Mouse (Mus musculus) gastrocnemius, postnatal 14 days (tissue): Measurements from ENCODE around the gene Eipr1. TPM values are rescaled to one million over a fixed set of nuclear protein-coding genes. Genes with fewer than 3 reads are reported as not detected.
A peak's percentile ranks its signal among the peaks of the same experiment; 100 is the strongest.
"Not testable (repeated sequence)": the region's sequence is repeated elsewhere in the genome, so short reads cannot be mapped to it uniquely, and the experiment has no call there.

Experiments used
- DNase-seq: peaks from one replicate; pipeline ENCODE4 v3.0.0; 2021; ENCODE audit warnings: mixed read lengths
- intact Hi-C: fragments of 180-260 bp; cut with DNase I; formaldehyde crosslinking; loops from one replicate; pipeline ENCODE4 v1.15.1; 2025; ENCODE audit warnings: low total_unique reads
- long read RNA-seq, 2 experiments: library from polyadenylated mRNA; stranded (forward); transcript quantifications; one replicate each; pipeline ENCODE4 v2.0.0; 2021
- total RNA-seq, 2 experiments: library from RNA; stranded (reverse); gene quantifications; 2 replicates each; pipeline ENCODE4 v1.2.3; 2021

Eipr1 gene
- total RNA-seq: 1 to 10 TPM; 6.4 to 7.0 TPM
- long read RNA-seq, experiment 1, full-length matches to known transcripts: 10 of 11 reads
- long read RNA-seq, experiment 1, partial matches to known transcripts: 0 of 11 reads
- long read RNA-seq, experiment 1, other reads (novel, unspliced or antisense): 1 of 11 reads
- long read RNA-seq, experiment 2, full-length matches to known transcripts: 7 of 9 reads
- long read RNA-seq, experiment 2, partial matches to known transcripts: 1 of 9 reads
- long read RNA-seq, experiment 2, other reads (novel, unspliced or antisense): 1 of 9 reads

DNA sequence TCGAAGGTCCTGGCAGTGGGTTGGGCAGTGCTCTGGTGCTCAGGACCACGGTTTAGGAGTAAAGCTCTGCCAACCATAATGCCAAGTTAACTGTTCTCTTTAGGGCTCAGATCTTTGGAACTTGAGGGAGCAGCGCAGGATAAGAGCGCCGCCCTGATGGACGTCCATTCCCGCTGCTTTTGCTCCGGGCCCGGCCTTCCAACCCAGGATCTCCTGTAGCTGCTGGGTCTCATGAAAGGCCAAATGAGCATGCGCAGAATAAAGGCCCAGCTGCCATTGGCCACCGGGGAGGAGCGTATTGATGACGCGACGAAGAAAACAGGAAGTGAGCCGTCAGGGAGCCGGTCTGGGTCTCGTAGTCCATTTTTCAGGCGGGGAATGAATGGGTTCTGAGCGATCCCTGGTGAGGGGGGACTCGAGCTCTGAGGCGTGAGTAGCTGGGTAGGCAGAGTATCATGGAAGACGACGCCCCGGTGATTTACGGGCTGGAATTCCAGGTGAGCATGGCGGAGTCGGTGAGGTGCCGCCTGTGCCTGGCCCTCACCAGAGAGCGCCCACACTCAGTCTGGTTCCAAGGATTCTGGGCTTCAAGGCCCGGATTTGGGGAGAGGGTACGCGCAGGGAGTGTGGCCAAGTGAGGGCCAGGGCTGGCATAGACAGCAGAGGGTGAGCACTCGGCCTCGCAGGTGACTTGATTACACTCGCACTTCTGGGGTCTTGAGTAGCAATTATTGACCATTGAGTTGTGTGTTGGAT lies at the start of gene Eipr1:
Gene Eipr1, plus strand, starts transcription at position 296 of the 756 bp plus-strand sequence.
- peak; percentile 87 for DNase-seq
- intact Hi-C loops: no loop called here

DNA sequence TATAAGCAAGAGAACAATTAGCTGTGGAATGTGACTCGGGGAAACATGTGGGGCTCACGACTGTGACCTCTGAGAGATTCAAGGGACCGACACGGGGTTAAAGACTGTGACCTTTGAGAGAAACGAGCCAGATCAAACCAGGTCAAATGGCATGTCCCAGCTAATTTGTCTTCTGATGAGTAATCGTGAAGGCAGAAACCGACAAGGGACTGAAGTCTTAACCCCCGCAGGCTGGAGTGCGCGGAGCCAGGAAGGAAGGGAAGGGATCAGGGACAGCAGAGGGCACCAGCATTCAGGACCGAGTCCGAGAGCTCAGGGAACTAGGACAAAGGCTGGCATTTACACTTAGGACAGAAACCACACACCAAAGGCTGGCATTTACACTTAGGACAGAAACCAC lies 47.2 kb upstream of the Eipr1 start:
- DNase-seq: no peak
- intact Hi-C loops: no loop called here

DNA sequence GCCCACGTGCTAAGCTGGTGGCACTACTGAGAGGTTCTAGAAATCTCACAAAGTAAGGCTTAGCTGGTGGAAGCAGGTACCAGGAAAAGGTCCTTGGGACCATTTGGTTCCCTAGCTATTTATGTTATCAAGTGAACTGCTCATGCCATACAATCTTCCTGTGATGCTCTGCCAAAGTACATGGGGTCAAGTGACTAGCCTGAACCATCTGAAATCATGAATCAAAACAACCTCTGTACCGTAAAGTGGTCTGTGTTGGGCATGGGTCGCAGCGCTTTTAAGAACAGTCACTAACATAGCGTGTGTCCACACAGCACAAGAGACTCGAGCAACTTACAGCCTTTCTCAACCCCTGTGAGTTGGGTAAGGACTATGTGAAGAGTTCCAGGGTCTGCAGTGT lies 46.4 kb upstream of the Eipr1 start:
- DNase-seq: no peak
- intact Hi-C loops: no loop called here

DNA sequence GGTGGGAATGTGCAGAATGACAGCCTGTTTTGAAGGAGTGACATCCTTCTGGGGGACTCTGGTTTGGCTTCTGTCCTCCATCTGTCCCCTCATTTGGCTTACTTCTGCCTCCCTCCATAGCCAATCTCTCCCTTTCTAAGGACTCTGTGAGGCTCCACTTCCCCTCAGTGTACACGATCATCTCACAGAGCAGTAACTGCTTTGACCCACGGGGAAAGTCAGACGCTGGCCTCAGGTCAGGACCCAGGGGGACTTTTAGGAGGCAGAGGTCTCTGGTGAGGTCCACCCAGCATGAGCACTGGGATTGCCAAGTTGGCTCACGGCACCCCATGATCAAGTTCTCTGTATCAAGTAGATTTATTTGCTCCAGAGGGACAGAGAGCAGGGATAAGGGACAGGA lies 43.4 kb upstream of the Eipr1 start:
- no peak for DNase-seq
- intact Hi-C loops: no loop called here

DNA sequence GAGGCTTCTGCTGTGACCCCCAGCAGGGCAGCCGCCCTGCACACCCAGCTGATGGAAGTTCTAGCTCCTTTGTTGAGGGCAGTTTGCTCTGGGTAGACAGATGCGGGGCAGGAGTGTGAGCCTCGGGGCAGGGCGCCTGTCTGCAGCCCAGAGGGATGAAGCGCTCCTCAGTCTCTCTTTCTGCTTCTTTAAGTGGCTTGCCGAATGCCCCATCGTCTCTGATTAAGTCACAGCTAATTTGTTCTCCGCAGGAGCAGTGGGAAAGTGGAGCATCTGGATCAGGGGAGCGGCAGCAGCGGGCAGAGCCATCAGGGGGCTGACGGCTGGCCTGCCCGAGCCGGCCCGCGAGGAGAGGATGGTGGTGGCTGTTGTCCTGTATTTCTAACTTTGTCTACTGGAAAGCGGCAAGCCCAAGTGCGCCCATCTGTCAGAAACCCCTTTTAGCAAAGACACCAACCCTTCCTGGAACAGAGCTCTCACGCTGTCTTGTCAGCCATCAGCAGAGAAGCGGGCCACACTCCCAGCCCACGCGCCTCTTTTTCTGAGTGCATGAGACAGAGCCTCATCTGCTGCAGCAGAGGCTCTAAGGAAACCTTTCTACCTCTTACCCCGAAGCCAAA lies 40.9 kb upstream of the Eipr1 start:
- intact Hi-C loops: no loop called here
- DNase-seq: no peak

DNA sequence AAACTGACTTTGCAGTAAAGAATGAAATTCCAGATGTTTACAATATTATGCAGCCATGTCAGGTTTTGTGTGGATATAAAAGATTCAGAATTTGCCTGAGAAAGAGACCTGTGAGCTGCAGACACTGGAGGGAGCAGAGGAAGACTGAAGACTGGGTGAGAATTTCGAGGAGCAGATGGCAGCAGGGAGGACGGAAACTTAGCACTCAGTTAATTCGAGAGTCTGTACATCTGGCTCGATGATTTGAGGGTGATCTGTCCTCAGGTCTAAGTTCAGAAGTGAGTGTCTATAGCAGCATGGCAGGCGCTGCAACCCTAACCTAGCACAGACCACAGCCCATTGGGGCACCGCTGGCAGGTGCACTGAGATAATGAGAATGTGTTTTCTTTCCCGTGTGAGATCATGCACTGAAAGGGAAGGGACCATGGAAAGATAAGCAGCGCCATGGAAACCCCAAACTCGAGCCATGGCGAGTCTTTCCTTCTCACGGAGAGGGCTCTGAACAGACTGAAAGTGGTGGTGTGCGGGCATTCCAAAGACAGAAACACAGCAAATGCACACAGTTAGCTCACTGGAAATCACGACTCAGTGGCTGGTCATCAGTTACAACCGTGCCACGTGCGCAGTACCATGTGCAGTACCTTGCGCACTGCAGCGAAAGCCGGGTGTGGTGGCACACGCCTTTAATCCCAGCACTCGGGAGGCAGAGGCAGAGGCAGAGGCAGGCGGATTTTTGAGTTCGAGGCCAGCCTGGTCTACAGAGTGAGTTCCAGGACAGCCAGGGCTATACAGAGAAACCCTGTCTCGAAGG lies 36.6 kb upstream of the Eipr1 start:
- intact Hi-C loops: no loop called here
- no peak for DNase-seq

DNA sequence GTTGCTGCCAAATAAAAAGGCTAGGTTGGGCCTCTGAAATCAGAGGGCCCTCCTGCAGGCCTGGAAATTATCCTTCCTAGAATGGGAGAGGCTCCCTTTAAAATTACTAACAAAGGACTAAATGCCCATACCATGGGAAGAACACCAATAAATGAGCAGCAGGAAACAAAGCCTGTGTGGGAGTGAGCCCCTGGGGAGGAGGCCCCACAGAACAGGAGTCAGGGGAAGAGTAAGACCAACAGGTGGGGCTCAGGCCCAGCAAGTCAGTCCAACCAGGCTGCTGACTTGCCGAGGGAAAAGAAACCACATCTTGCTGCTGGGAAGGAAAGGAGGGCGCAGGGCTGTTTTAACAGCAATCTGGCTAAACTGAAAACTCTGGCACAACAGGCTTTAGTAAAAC lies 34.5 kb upstream of the Eipr1 start:
- intact Hi-C loops: no loop called here

DNA sequence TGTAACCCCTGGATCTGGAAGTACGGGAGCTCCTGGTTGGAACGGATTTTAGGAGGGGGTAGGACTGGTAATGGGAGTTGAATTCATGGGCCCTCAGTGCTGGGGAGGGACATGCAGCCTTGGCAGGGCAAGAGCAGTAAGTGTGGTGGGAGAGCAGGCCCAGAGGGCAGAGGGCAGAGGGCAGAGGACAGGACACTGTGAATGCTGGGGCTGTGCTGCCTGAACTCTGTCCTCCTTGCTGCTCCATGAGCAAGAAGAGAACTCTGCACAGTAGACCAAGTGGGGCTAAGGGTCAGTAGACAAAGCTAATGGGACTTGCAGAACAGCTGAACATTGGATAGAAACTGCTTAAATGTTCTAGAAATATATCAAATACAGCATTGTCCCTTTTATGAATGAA lies 33.5 kb upstream of the Eipr1 start:
- intact Hi-C loops: no loop called here
- DNase-seq: no peak

More for the DNA sequence above, 34.5 kb upstream of the Eipr1 start:
- DNase-seq: no peak

DNA sequence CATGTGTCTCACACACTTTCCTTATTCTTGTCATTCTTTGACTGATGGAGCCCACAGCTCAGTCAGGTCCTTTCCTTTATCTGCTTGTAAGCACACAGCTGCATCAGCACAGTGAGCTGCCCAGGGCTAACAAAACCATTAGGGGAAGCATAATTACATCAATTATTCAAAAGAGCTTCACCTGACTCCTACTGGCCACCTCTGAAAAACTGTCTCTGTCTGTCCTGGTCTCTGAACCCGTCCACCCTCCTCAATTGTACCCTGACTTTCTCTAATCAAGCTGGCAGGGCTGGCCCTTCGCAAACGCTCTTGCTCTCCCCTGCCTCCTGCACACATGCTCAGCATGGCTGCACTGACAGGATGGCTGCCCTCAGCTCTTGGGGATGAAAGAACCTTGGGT lies 27.2 kb upstream of the Eipr1 start:
- DNase-seq: no peak
- intact Hi-C loops: no loop called here

DNA sequence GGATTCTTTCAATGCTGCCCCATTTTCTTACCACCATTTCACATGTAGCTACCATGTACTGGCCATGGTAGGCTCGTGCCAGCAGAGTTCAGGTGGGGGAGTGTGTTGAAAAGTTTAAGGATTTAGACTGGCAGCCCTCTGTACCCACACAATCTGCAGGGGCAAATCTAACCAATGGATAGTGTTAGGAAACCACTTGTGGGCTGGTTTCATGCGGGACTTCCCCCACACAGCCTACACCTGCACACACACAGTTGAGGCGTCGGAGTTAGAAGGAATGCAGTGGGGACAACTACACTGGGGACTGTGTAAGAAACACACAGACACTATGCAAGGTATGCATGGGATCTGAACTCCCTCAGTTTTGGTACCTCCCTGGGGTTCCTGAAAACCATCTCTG lies 25.4 kb upstream of the Eipr1 start:
- no peak for DNase-seq
- intact Hi-C loops: no loop called here

DNA sequence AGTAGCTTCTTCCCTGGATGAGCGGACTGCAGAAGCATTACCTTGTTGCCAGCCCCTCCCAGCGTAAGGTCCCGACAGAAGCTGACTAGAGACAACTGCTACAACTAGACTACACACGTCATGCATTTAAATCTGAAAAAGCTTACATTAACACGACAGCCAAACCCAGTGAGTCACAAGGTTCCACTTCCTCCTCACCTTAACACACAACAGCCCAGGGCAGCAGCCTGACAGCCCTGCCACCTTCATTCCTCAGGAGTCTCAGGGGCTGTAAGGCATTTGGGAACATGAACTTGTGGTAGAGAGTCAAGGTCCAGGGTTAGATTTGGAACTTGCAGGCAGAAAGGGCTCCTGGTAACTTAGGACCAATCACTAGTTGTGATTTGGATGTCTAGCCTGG lies 24.5 kb upstream of the Eipr1 start:
- intact Hi-C loops: no loop called here
- DNase-seq: no peak

DNA sequence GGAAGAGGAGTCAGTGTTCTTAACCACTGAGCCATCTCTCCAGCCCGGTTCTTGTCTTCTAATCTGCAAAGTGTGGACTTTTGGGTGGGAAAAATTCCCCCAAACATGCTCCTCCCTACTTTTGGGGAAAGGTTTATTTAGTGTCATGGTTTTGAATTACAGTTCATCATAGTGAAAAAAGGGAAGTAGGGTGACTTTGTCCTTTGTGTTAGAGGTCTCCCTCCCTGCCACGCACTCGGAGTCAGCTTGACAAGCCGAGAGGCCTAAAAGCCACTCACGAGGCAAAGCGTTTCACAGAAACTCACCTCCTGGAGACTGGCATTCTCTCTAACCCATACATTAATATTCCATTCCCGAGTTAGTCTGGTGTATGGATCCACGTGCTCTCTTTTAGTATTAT lies 19.0 kb upstream of the Eipr1 start:
- no peak for DNase-seq
- intact Hi-C loops: no loop called here

DNA sequence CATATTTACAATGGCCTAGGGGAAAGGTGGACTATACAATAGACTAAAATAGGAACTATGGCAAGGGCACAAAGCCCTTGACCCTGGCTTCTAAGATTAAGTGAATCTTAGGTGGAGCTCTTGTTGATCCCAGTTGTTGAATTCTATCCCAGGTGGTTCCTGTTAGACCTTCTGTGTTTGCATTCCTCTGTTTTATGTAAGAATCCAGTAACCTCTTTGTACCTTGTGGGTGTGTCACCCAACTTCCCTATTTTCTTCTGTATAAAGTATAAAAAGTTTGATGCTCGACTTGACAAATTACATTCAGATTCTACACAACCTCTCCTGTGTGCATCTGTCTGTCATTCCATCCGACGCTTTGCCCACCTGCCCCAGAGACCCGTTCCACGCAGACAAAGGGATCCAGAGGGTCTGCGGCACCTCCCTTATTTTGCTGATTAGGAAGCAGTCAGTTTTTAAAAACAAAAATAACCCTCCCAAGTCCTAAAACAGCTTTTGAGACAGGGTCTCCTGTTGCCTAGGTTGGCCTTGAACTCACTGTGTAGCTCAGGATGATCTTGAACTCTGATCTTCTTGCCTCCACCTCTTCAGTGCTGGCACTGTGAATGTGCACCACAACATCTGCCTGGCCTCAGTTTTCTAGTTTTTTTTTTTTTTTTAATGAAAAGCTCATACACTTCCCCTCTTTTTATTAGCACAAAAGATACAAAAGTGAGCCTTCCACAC lies 17.9 kb upstream of the Eipr1 start:
- DNase-seq, intact Hi-C loops: not testable (repeated sequence)

DNA sequence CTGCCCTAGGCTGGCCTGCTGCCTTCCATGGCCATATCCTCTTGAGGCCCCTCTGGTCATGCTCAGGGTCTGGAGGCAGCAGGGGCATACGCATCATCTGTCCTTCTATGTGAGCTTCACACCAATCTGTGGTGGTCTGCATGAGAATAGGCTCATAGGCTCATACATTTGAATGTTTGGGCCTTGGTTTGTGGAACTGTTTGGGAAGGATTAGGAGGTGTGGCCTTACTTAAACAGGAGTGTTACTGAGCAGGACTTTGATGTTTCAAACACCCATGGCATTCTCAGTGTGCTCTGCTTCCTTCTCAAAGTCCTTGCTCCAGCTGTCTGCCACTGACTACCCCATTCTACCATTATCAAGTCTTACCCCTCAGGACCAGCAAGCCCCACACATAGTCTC lies 17.3 kb upstream of the Eipr1 start:
- intact Hi-C loops: no loop called here

DNA sequence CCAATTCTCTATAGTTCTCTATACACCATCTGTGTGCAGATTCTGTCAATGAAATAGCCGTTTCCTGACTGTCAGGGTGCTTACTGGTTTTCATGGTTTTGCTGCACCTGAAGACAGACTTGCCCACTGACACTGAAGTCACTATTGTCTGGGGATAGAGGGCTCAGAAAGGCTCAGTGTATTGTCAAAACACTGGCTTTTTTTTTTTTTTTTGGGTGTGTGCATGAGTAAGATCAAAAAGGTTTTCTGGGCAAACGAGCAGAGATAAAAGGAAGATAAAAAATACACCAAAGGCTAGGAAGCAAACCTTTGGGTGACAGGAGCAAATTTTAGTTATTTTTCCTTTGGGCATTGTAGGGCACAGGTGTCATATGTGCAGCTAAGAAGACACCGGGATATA lies 16.3 kb upstream of the Eipr1 start:
- DNase-seq: no peak
- intact Hi-C loops: no loop called here

More for the DNA sequence above, 17.3 kb upstream of the Eipr1 start:
- no peak for DNase-seq

DNA sequence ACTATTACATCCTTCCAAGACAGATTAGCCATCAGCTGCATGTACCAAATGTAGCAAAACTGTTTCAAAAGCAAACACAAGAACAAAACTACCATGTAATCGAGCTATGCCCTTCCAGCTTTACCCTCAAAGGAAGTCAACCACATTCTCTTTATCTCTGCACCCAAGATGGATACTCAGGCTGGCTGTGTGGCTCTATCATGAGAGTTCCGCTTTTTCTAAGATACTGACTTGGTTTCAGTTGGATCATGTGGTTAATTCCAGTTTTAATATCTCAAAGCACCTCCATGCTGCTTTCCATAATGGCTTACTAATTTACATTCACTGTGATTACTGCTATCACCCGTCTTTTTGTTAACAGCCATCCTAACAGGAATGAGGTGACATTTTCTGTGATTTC lies 8.3 kb upstream of the Eipr1 start:
- intact Hi-C loops: no loop called here
- no peak for DNase-seq

DNA sequence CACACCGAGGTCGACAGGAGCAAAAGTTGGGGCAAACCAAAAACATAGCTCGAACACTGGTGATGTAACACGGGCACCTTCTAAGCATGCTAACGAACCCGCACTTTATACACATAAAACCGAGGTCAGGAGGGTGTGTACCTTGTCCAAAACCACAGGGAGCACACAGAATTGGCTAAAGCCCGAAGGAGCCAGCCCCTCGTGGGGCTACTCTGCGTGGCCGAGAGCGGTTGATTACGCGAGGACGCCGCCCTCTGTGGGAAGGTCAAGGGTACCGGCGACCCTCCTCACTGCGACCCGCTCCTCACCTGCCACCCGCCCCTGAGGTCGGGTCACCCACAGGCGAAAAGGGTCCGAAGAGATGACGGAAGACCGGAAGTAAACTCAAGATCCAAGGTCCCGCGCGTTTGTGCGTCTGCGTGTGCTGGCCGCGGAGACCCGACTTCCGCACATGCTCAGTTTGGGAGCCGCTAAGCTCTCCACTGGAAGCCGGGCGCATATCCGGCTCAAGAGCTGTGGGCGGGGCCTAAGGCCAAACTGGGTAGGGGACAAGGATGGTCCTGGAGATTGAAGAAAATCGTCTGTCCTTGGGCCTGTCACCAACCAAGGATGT lies 1.5 kb upstream of the Eipr1 start, which contains the start of gene Trappc12:
Gene Trappc12, minus strand, starts transcription at position 452 of the 613 bp plus-strand sequence.
- intact Hi-C loops: no loop called here
- DNase-seq: peak; percentile 90

DNA sequence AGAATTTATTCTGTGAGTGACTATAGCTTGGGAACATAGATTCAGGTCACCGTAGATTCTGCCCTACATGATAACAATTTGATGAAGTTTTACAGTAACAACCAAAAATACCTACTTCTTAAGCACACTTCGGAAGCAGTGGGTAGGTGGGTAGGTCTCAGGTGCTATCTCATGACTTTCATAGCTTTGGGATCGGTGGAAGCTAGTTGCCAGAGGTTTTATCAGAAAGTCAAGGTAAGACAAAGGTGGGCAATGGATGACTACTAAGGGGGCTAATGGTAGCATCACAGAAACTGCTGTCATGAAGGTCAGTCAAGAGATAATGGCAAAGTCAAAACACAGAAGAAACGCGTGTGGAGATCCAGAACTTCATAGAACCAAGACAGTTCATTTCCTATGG lies 727 bp upstream of the Eipr1 start:
- no peak for DNase-seq
- intact Hi-C loops: no loop called here

DNA sequence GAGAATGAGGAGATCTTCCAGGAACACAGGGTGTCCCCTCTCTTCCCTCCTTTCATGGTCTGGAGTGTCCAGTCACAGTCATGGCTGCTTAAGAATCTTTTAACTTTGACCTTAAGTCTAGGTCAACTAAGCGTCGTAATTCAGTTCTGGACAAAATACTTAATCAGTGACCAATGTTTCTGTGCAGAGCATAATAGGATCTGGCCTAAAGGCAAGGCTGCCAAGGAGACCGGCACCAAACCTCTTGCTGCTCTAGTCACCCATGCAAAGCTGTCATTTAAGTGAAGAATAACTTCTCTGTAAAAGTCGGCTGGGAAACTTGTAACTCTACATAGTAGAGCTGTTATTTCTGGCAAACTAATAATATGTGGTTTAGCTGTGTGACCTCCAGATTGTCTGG lies 4.4 kb downstream of the Eipr1 start:
- DNase-seq: no peak
- intact Hi-C loops: no loop called here
